Mouse (Mus musculus) colon, adult 2 months (tissue): Measurements from ENCODE around the gene Brk1. TPM values are rescaled to one million over a fixed set of nuclear protein-coding genes. Genes with fewer than 3 reads are reported as not detected.

ENCODE experiments used
- polyA plus RNA-seq: library from polyadenylated mRNA; depleted of rRNA; stranded (reverse); fragments of >200 nt; gene quantifications from 2 replicates; pipeline ENCODE4 v1.2.3, GENCODE M21; 2012; rRNA removed

Brk1 gene
- 78.5 and 91.9 TPM in 2 replicates for polyA plus RNA-seq

DNA sequence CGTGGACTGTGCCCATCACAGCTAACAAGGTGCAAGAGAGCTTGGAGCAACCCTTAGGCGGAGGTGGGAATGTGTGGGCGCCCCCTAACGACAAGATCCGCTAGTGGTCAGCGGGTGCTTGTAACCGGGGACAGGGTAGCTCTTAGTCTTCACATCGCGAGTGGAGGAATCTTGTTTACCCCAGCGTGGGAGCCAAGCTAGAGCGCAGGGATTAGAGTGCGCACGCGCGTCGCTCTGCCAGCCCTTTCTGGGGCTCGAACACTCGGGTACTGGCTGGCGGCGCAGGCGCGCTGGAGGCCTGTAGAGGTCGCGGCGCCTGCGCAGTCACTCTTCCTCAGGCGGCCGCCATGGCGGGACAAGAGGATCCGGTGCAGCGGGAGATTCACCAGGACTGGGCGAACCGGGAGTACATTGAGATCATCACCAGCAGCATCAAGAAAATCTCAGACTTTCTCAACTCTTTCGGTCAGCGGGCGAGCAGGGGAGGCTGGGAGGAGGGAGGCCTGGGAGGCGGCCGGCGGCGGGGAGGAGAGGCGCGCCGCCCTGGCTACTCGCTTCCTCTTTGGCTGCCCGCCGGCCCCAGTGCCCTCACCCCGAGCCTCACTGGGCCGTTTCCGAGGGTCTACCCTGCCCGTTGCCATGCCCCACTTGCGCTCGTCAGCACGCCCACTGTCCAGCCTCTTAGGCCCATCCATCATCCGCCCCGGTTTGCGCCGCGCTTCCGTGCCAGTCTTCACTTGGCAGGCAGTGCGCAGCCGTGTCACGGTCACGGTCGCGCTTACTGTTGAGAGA, at the start of gene Brk1:
TSS of gene Brk1 (plus strand) at position 341 of the 792 bp plus-strand sequence.

GRCm38 (mm10) chr6:113600543-113601139, 3.9 kb upstream of the Brk1 start, which contains the start of gene Fancd2os:
Fancd2os (minus strand) TSS chr6:113600715.

GRCm38 (mm10) chr6:113623941-113624751, 19.6 kb downstream of the Brk1 start, which contains the start of gene Vhl:
Vhl (plus strand) TSS chr6:113623959.

GRCm38 (mm10) chr6:113638302-113639040, 33.9 kb downstream of the Brk1 start, which contains the start of gene Irak2:
Irak2 (plus strand) TSS chr6:113638467.

Other genes starting within 250 kb of the Brk1 start
- 27.3 and 28.2 TPM in 2 replicates for gene Tada3, start 226.9 kb upstream of the Brk1 start, polyA plus RNA-seq
- gene Arpc4, start 226.7 kb upstream of the Brk1 start, polyA plus RNA-seq = 93.9 and 95.9 TPM in 2 replicates
- gene Ttll3, start 215.5 kb upstream of the Brk1 start, polyA plus RNA-seq = 13.7 and 17.6 TPM in 2 replicates
- 60.5 and 82.9 TPM in 2 replicates for gene Rpusd3, start 185.4 kb upstream of the Brk1 start, polyA plus RNA-seq
- gene Cidec, start 169.0 kb upstream of the Brk1 start, polyA plus RNA-seq = 36.2 and 51.7 TPM in 2 replicates
- 40.7 and 52.2 TPM in 2 replicates for gene Jagn1, start 162.2 kb upstream of the Brk1 start, polyA plus RNA-seq
- gene Il17re, start 146.3 kb upstream of the Brk1 start, polyA plus RNA-seq = 65.1 and 72.6 TPM in 2 replicates
- 362 and 371 TPM in 2 replicates for gene Il17rc, start 133.3 kb upstream of the Brk1 start, polyA plus RNA-seq
- gene Creld1, start 121.5 kb upstream of the Brk1 start, polyA plus RNA-seq = 11.6 and 14.9 TPM in 2 replicates
- 0.12 and 0.23 TPM in 2 replicates for gene Prrt3, start 102.8 kb upstream of the Brk1 start, polyA plus RNA-seq
- 31.9 TPM in 2 replicates for gene Emc3, start 73.1 kb upstream of the Brk1 start, polyA plus RNA-seq
- 1.5 and 1.8 TPM in 2 replicates for gene Fancd2, start 73.1 kb upstream of the Brk1 start, polyA plus RNA-seq
- not detected in 2 replicates for gene Fancd2os, start 4.1 kb upstream of the Brk1 start, polyA plus RNA-seq
- gene Vhl, start 19.2 kb downstream of the Brk1 start, polyA plus RNA-seq = 10.7 and 10.9 TPM in 2 replicates
- gene Irak2, start 33.7 kb downstream of the Brk1 start, polyA plus RNA-seq = 48.1 and 50.3 TPM in 2 replicates
- gene Tatdn2, start 92.3 kb downstream of the Brk1 start, polyA plus RNA-seq = 21.7 and 25.6 TPM in 2 replicates
- 0.56 and 0.57 TPM in 2 replicates for gene Ghrl, start 115.1 kb downstream of the Brk1 start, polyA plus RNA-seq
- 138 and 144 TPM in 2 replicates for gene Sec13, start 136.0 kb downstream of the Brk1 start, polyA plus RNA-seq